Mouse (Mus musculus) lung, postnatal 0 days (tissue): ENCODE data around the gene Bivm.

Source experiments
- CTCF ChIP-seq: IDR thresholded peaks from 2 replicates; pipeline ENCODE4 v1.5.1; 2016; ENCODE audit warnings: antibody characterized with exemption, mild to moderate bottlenecking
- EP300 ChIP-seq: IDR thresholded peaks from 2 replicates; pipeline ENCODE4 v1.6.1; 2016; ENCODE audit warnings: antibody characterized with exemption, mild to moderate bottlenecking, control low read depth

- no peak for TF ChIP-seq CTCF
- no peak for TF ChIP-seq EP300
Observed at GRCm38 (mm10) chr1:44142747-44143146, 24.0 kb downstream of the Bivm start.
